Mouse (Mus musculus): ENCODE measurements around the gene Pabpc1l. TPM values are rescaled to one million over a fixed set of nuclear protein-coding genes. Genes with fewer than 3 reads are reported as not detected.

Pabpc1l gene
- total and polyA plus RNA-seq, 2 experiments, result under 0.01 TPM; not detected in 1

DNA sequence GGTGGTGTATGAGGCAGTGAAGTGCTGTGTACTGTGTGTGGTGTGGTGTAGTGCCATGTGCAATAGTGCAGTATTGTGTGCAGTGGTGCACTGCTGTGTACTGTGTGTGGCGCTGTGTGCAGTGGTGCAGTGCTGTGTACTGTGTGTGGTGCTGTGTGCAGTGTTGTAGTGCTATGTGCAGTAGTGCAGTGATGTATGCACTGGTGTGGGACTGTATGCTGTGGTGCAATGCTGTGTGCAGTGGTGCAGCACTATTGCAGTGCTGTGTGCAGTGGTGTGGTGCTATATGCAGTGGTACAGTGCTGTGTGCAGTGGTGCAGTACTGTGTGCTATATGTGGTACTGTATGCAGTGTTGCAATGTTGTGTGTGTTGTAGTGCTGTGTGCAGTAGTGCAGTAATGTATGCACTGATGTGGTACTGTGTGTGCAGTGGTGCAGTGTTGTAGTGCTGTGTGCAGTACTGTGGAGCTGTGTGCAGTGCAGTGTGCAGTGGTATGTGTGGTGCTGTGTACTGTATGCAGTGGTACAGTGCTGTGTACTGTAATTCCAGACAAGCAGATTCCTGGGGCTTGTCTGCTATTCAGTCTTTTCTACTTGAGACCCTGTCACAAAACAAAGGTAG is 13.3 kb downstream of the Pabpc1l start:
- TF ChIP-seq POLR2A (IDR thresholded peaks at IDR 0.05; ENCODE audit: extremely low read depth, insufficient read depth, low read length) (no peak), CTCF (IDR thresholded peaks at IDR 0.05; ENCODE audit: low read depth, low read length) (no peak)
- 100% methylated on average over 1 of the region's 1 CpGs for WGBS
- Histone ChIP-seq H3K27me3 (ENCODE audit: control insufficient read depth, insufficient read depth, low read length) (no peaks in the 10 kb centered on the region), H3K9ac (ENCODE audit: low read depth, low read length) (no peak overlapping the region), H3K79me2 (ENCODE audit: control insufficient read depth, insufficient read depth, low read length) (no peaks in the 10 kb centered on the region), H3K27ac (replicated peaks; ENCODE audit: insufficient read depth, low read depth, low read length) (no peak overlapping the region), H3K4me1 (ENCODE audit: control insufficient read depth, insufficient read depth, low read length) (no peaks in the 10 kb centered on the region), H3K4me3 (ENCODE audit: insufficient read depth, low read depth, low read length) (no peak overlapping the region), H3K36me3 (ENCODE audit: control insufficient read depth, insufficient read depth, low read length) (no peaks in the 10 kb centered on the region)
- DNase-seq (ENCODE audit: extremely low read depth, low read depth, low spot score), result no peak

GRCm38 (mm10) chr2:164040949-164041348 is 15.7 kb downstream of the Pabpc1l start:
- Histone ChIP-seq H3K27ac (replicated peaks; ENCODE audit: insufficient read depth, low read depth, low read length) (no peak overlapping the region), H3K36me3 (ENCODE audit: control insufficient read depth, insufficient read depth, low read length) (no peaks in the 10 kb centered on the region), H3K4me3 (ENCODE audit: insufficient read depth, low read depth, low read length) (no peak overlapping the region), H3K79me2 (ENCODE audit: control insufficient read depth, insufficient read depth, low read length) (no peaks in the 10 kb centered on the region), H3K9ac (ENCODE audit: low read depth, low read length) (no peak overlapping the region), H3K4me1 (ENCODE audit: control insufficient read depth, insufficient read depth, low read length) (no peaks in the 10 kb centered on the region), H3K27me3 (ENCODE audit: control insufficient read depth, insufficient read depth, low read length) (no peaks in the 10 kb centered on the region)
- TF ChIP-seq CTCF (IDR thresholded peaks at IDR 0.05; ENCODE audit: low read depth, low read length) (no peak), POLR2A (IDR thresholded peaks at IDR 0.05; ENCODE audit: extremely low read depth, insufficient read depth, low read length) (no peak)
- DNase-seq (ENCODE audit: extremely low read depth, low read depth, low spot score), result no peak
- WGBS, result 88% methylated on average over 6 of the region's 6 CpGs

GRCm38 (mm10) chr2:164041523-164041922 is 16.3 kb downstream of the Pabpc1l start:
- Histone ChIP-seq H3K4me1 (ENCODE audit: control insufficient read depth, insufficient read depth, low read length) (no peaks in the 10 kb centered on the region), H3K27me3 (ENCODE audit: control insufficient read depth, insufficient read depth, low read length) (no peaks in the 10 kb centered on the region), H3K9ac (ENCODE audit: low read depth, low read length) (no peak overlapping the region), H3K4me3 (ENCODE audit: insufficient read depth, low read depth, low read length) (no peak overlapping the region), H3K79me2 (ENCODE audit: control insufficient read depth, insufficient read depth, low read length) (no peaks in the 10 kb centered on the region), H3K36me3 (ENCODE audit: control insufficient read depth, insufficient read depth, low read length) (no peaks in the 10 kb centered on the region), H3K27ac (replicated peaks; ENCODE audit: insufficient read depth, low read depth, low read length) (no peak overlapping the region)
- no peak for DNase-seq (ENCODE audit: extremely low read depth, low read depth, low spot score)
- TF ChIP-seq POLR2A (IDR thresholded peaks at IDR 0.05; ENCODE audit: extremely low read depth, insufficient read depth, low read length) (no peak), CTCF (IDR thresholded peaks at IDR 0.05; ENCODE audit: low read depth, low read length) (no peak)
- WGBS, result 88% methylated on average over 2 of the region's 2 CpGs

DNA sequence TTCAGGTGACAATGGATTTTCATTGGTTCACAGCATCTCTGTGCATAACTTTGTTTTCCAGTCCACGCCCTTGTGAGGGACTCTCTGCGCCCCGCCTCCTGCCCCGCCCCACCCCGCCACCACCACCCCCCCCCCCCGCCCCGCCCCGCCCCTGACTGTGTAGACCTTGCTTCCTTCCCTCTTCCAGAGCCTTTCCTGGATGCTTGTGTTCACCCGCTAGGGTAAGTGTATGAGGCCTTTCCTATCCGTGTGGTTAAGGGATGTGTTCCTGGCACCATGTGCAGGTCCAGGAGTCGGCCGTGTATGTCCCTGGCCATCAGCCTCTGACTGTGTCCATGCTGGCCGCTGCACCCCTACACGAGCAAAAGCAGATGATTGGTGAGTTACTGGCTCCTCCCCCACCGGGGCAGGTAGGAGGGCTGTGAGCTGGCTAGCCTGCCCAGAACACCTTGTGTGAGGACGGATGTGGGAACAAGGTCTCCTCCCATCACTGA is 22.0 kb downstream of the Pabpc1l start:
- 7% methylated on average over 16 of the region's 16 CpGs for WGBS
- H3K79me2 ChIP-seq (ENCODE audit: control insufficient read depth, insufficient read depth, low read length), result no peaks in the 10 kb centered on the region
- no peak overlapping the region for H3K27ac ChIP-seq (replicated peaks; ENCODE audit: insufficient read depth, low read depth, low read length)
- no peaks in the 10 kb centered on the region for H3K27me3 ChIP-seq (ENCODE audit: control insufficient read depth, insufficient read depth, low read length)
- no peak overlapping the region for H3K9ac ChIP-seq (ENCODE audit: low read depth, low read length)
- H3K36me3 ChIP-seq (ENCODE audit: control insufficient read depth, insufficient read depth, low read length), result no peaks in the 10 kb centered on the region; the same call in 1 of the 2 replicates
- DNase-seq (ENCODE audit: extremely low read depth, low read depth, low spot score), result peak; percentile 8
- H3K4me1 ChIP-seq (ENCODE audit: control insufficient read depth, insufficient read depth, low read length), result 0 out of 2 replicates have a peak, but pooled peaks cover 3% of the 10 kb centered on the region
- H3K4me3 ChIP-seq (ENCODE audit: insufficient read depth, low read depth, low read length), result peak overlapping the region; percentile 14; the same call in 1 of the 2 replicates
- TF ChIP-seq CTCF (IDR thresholded peaks at IDR 0.05; ENCODE audit: low read depth, low read length) (no peak), POLR2A (IDR thresholded peaks at IDR 0.05; ENCODE audit: extremely low read depth, insufficient read depth, low read length) (no peak)

DNA sequence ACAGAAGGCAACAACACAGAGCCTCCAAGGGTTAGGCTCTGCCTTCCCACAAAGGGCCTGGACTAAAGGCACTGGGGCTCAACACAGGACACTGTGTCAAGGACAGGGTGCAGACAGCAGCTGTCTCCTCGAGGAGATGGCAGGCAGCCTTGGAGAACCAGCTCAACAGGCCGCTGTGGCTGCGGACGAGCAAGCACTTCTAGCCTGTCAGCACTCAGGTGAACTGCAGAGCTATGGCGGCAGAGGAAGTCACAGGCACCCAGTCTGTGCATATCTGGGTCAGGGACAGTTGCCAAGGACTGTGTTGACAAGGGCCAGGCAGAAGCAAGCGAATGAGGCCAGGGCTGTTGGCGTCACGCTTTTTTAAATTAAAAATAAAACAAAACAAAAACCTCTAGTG is 28.5 kb downstream of the Pabpc1l start:
- 25% methylated on average over 8 of the region's 8 CpGs for WGBS
- Histone ChIP-seq H3K27me3 (ENCODE audit: control insufficient read depth, insufficient read depth, low read length) (no peaks in the 10 kb centered on the region), H3K27ac (replicated peaks; ENCODE audit: insufficient read depth, low read depth, low read length) (no peak overlapping the region), H3K79me2 (ENCODE audit: control insufficient read depth, insufficient read depth, low read length) (no peaks in the 10 kb centered on the region), H3K36me3 (ENCODE audit: control insufficient read depth, insufficient read depth, low read length) (peaks cover 18% of the 10 kb centered on the region), H3K4me3 (ENCODE audit: insufficient read depth, low read depth, low read length) (no peak overlapping the region), H3K9ac (ENCODE audit: low read depth, low read length) (no peak overlapping the region), H3K4me1 (ENCODE audit: control insufficient read depth, insufficient read depth, low read length) (peaks cover 5% of the 10 kb centered on the region; the same call in 1 of the 2 replicates)
- no peak for TF ChIP-seq POLR2A (IDR thresholded peaks at IDR 0.05; ENCODE audit: extremely low read depth, insufficient read depth, low read length)
- no peak for TF ChIP-seq CTCF (IDR thresholded peaks at IDR 0.05; ENCODE audit: low read depth, low read length)
- peak; percentile 82 for DNase-seq (ENCODE audit: extremely low read depth, low read depth, low spot score)

DNA sequence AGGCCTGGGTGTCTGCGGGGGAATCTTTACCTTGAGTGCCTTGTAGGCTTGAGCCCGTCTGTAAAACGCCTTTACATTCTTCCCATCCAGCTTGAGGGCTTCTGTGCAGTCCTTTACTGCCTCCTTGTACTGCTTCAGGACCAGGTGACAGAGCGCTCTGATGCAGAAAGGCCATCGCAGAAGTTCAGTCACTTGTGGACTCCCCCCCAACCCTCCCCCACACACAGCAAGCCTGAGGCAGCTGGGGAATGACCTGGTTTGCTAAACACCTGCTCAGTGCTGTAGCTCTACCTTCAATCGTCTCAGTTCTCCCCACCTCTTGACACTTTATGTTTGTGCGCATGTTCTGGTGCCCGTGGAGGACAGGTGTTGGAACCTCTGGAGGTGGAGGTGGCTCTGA is 29.4 kb downstream of the Pabpc1l start:
- peaks cover 27% of the 10 kb centered on the region for H3K36me3 ChIP-seq (ENCODE audit: control insufficient read depth, insufficient read depth, low read length)
- no peaks in the 10 kb centered on the region for H3K79me2 ChIP-seq (ENCODE audit: control insufficient read depth, insufficient read depth, low read length)
- DNase-seq (ENCODE audit: extremely low read depth, low read depth, low spot score), result no peak

More for the DNA sequence above, 29.4 kb downstream of the Pabpc1l start:
- Histone ChIP-seq H3K27me3 (ENCODE audit: control insufficient read depth, insufficient read depth, low read length) (no peaks in the 10 kb centered on the region), H3K4me3 (ENCODE audit: insufficient read depth, low read depth, low read length) (no peak overlapping the region), H3K27ac (replicated peaks; ENCODE audit: insufficient read depth, low read depth, low read length) (no peak overlapping the region), H3K9ac (ENCODE audit: low read depth, low read length) (no peak overlapping the region), H3K4me1 (ENCODE audit: control insufficient read depth, insufficient read depth, low read length) (peaks cover 5% of the 10 kb centered on the region; the same call in 1 of the 2 replicates)
- TF ChIP-seq CTCF (IDR thresholded peaks at IDR 0.05; ENCODE audit: low read depth, low read length) (no peak), POLR2A (IDR thresholded peaks at IDR 0.05; ENCODE audit: extremely low read depth, insufficient read depth, low read length) (no peak)
- 92% methylated on average over 8 of the region's 8 CpGs for WGBS
